Mouse (Mus musculus) forebrain, embryonic 15.5 days (tissue): ENCODE data around the gene Pex19. TPM values are rescaled to one million over a fixed set of nuclear protein-coding genes. Genes with fewer than 3 reads are reported as not detected.

Experiments
- ATAC-seq: fragments of 200-750 bp; cut with Nextera tagmentation; replicated peaks from 2 replicates; pipeline ENCODE4 v1.8.0; 2017; ENCODE audit warnings: mild to moderate bottlenecking, moderate TSS enrichment, moderate library complexity
- H3K27ac ChIP-seq: fragments of 300-500 bp; sonication (generic); replicated peaks from 2 replicates; pipeline ENCODE4 v1.5.1; 2015; ENCODE audit warnings: mild to moderate bottlenecking, inconsistent platforms
- H3K27me3 ChIP-seq: fragments of 300-500 bp; sonication (generic); 2 replicates; pipeline ENCODE4 v1.6.1; 2015; ENCODE audit warnings: inconsistent platforms
- H3K36me3 ChIP-seq: fragments of 300-500 bp; sonication (generic); 2 replicates; pipeline ENCODE4 v1.6.1; 2015; ENCODE audit warnings: mild to moderate bottlenecking, inconsistent platforms
- H3K4me1 ChIP-seq: fragments of 300-500 bp; sonication (generic); 2 replicates; pipeline ENCODE4 v1.6.1; 2015; ENCODE audit warnings: inconsistent platforms
- H3K4me2 ChIP-seq: fragments of 300-500 bp; sonication (generic); replicated peaks from 2 replicates; pipeline ENCODE4 v1.6.1; 2015; ENCODE audit warnings: mild to moderate bottlenecking, inconsistent platforms
- H3K4me3 ChIP-seq: fragments of 300-500 bp; sonication (generic); 2 replicates; pipeline ENCODE4 v1.5.1; 2015; ENCODE audit warnings: mild to moderate bottlenecking, inconsistent platforms
- H3K9ac ChIP-seq: fragments of 300-500 bp; sonication (generic); replicated peaks from 2 replicates; pipeline ENCODE4 v1.6.1; 2015; ENCODE audit warnings: mild to moderate bottlenecking, inconsistent platforms
- H3K9me3 ChIP-seq: fragments of 300-500 bp; sonication (generic); 2 replicates; pipeline ENCODE4 v1.6.1; 2016; ENCODE audit warnings: inconsistent platforms
- WGBS: fragments of 180-500 bp; shearing (Covaris S2); methylation state at CpG from one replicate; pipeline ENCODE4 v1.1.7; 2015; ENCODE audit warnings: mixed read lengths; 5-methylcytosine and 5-hydroxymethylcytosine counted together
- polyA plus RNA-seq: library from polyadenylated mRNA; unstranded; fragments of >200 nt; fragmentation: Nextera tagmentation; extraction: Ambion mirVana; gene quantifications from 2 replicates; pipeline ENCODE4 v1.2.1, GENCODE M21; 2015

Gene Pex19
- polyA plus RNA-seq, 1 experiment from 2014 or later, result 160 TPM

DNA sequence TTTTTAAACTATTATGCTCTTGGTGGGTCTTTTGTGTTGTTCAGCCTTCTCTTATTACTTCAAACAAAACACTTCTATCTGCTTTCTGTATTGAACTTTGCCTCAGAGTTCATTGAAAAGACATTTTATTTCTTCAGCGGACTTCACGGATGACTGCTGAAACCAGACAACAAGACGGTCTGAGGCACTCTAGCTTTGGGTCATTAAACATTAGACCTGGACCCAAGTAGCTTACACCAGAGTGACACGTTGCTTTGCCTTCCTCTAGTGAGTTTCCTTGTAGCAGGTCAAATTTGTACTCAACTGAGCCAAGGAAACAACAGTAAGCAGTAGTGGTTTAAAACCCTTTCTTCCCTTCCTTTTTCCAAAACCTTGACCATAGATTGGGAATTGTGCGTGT lies 41.4 kb downstream of the Pex19 start:
- Histone ChIP-seq H3K9ac (no peak overlapping the region), H3K4me2 (no peak overlapping the region), H3K27ac (no peak overlapping the region), H3K9me3 (no peaks in the 10 kb centered on the region), H3K36me3 (peaks cover 48% of the 10 kb centered on the region), H3K4me3 (no peak overlapping the region), H3K27me3 (no peaks in the 10 kb centered on the region), H3K4me1 (peaks cover 11% of the 10 kb centered on the region)
- no peak for ATAC-seq
- 65% methylated on average over 5 of the region's 5 CpGs for WGBS

DNA sequence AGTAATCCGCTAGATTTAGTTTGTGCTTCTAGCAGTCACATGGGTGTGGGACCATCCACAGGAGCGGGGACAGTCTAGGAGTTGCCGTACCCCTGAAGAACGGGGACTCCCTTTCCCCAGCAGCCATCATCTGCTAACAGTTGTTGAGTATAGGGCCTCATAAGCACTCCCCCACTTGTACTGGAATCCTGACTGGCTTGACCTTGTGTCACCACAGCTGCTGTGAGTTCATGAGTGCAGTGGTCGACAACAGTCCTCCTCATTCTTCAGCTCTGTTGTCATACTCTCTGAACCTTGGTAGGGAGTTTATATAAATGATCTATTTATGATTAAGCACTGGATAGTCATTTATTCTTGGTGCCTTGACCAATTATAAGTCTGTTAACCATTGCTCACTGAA lies 43.3 kb downstream of the Pex19 start:
- Histone ChIP-seq H3K27me3 (no peaks in the 10 kb centered on the region), H3K9me3 (no peaks in the 10 kb centered on the region), H3K4me3 (no peak overlapping the region), H3K4me1 (peaks cover 13% of the 10 kb centered on the region), H3K4me2 (no peak overlapping the region), H3K36me3 (peaks cover 66% of the 10 kb centered on the region), H3K9ac (no peak overlapping the region), H3K27ac (no peak overlapping the region)
- ATAC-seq, result no peak
- 97% methylated on average over 5 of the region's 5 CpGs for WGBS

DNA sequence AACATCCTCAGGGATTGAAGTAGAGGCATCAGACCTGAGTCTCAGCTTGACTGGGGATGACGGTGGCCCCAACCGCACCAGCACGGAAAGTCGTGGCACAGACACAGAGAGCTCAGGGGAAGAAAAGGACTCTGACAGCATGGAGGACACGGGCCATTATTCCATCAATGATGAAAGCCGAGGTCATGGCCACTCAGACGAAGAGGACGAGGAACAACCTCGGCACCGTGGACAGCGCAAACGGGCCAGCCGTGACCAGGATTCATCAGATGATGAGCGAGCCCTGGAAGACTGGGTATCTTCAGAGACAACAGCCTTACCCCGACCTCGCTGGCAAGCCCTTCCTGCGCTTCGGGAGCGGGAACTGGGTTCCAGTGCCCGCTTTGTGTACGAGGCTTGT lies 45.8 kb downstream of the Pex19 start:
- H3K4me2 ChIP-seq, result no peak overlapping the region
- H3K4me3 ChIP-seq, result no peak overlapping the region
- H3K27me3 ChIP-seq, result no peaks in the 10 kb centered on the region
- WGBS, result 93% methylated on average over 21 of the region's 21 CpGs
- H3K36me3 ChIP-seq, result peaks cover 72% of the 10 kb centered on the region
- H3K4me1 ChIP-seq, result peaks cover 7% of the 10 kb centered on the region
- H3K9me3 ChIP-seq, result no peaks in the 10 kb centered on the region
- H3K27ac ChIP-seq, result 0 out of 2 replicates have a peak overlapping the region, but pooled peaks have one; percentile 17
- no peak for ATAC-seq
- no peak overlapping the region for H3K9ac ChIP-seq

DNA sequence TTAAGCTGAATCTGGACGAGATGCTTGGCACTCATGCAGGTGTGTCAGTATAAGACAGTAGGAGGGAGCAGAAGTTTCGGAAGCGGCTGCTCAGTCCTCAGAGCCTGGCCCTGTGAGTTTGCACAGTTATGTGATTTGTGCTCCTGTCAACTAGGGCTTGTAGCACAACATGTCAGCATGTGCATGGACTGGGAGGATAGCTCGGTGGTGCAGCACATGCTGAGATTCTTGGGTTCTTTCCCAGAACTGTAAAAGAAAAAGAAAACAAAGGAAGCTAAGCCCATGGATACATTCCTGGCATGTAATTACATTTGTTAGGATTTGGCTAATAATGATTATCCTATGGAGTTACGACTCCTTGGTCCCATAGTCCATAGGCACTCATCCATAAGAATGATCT lies 46.6 kb downstream of the Pex19 start:
- no peak for ATAC-seq
- peaks cover 7% of the 10 kb centered on the region for H3K4me1 ChIP-seq
- no peaks in the 10 kb centered on the region for H3K9me3 ChIP-seq
- 41% methylated on average over 5 of the region's 5 CpGs for WGBS
- H3K9ac ChIP-seq, result no peak overlapping the region
- H3K36me3 ChIP-seq, result peaks cover 70% of the 10 kb centered on the region
- no peak overlapping the region for H3K4me2 ChIP-seq
- no peaks in the 10 kb centered on the region for H3K27me3 ChIP-seq
- no peak overlapping the region for H3K4me3 ChIP-seq
- H3K27ac ChIP-seq, result 0 out of 2 replicates have a peak overlapping the region, but pooled peaks have one; percentile 17

DNA sequence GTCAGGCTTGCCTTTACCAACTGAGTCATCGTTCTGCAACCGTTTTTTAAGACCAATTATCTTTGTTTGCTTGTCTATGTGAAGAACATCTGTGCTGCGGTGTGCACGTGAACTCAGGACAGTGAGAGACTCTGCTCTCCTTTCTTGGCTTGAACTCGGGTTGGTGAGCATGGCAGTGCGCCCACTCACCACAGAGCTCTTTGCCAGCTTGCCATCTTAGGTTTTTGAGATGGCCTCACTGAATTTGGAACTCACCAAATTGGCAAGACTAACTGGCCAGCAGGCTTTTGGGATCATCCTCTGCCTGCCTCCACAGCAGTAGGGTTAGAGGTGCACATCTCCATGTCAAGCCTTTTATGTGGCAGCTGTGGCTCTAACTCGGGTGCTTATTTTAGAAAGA lies 51.2 kb downstream of the Pex19 start:
- WGBS, result 73% methylated on average over 7 of the region's 7 CpGs
- no peaks in the 10 kb centered on the region for H3K27me3 ChIP-seq
- ATAC-seq, result no peak
- peaks cover 68% of the 10 kb centered on the region for H3K36me3 ChIP-seq
- H3K4me2 ChIP-seq, result no peak overlapping the region
- no peak overlapping the region for H3K9ac ChIP-seq
- H3K27ac ChIP-seq, result no peak overlapping the region
- H3K4me3 ChIP-seq, result no peak overlapping the region
- peaks cover 3% of the 10 kb centered on the region; the same call in 1 of the 2 replicates for H3K4me1 ChIP-seq
- H3K9me3 ChIP-seq, result no peaks in the 10 kb centered on the region

DNA sequence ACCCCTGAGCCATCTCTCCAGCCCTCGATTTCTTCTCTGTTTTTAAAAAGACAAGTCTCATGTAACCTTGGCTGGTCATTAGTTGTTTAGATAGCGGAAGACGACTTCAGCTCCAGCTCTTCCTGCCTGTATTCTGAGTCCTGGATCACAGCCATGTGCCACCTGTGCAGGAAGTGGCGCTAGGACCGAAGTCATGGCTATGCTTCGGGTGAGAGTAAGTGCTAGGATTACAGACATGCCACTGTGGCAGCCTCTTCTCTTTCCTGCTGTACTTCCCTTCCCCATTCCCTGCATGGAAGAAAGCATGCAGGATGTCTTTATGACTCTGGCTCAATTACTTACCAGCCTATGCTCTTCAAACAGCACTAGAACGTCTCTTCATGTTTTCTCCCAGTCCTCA lies 52.5 kb downstream of the Pex19 start:
- ATAC-seq, result no peak
- Histone ChIP-seq H3K27ac (no peak overlapping the region), H3K36me3 (peaks cover 58% of the 10 kb centered on the region), H3K9me3 (no peaks in the 10 kb centered on the region), H3K4me3 (no peak overlapping the region), H3K4me1 (no peaks in the 10 kb centered on the region), H3K9ac (no peak overlapping the region), H3K27me3 (no peaks in the 10 kb centered on the region), H3K4me2 (no peak overlapping the region)
- WGBS, result 78% methylated on average over 7 of the region's 7 CpGs

DNA sequence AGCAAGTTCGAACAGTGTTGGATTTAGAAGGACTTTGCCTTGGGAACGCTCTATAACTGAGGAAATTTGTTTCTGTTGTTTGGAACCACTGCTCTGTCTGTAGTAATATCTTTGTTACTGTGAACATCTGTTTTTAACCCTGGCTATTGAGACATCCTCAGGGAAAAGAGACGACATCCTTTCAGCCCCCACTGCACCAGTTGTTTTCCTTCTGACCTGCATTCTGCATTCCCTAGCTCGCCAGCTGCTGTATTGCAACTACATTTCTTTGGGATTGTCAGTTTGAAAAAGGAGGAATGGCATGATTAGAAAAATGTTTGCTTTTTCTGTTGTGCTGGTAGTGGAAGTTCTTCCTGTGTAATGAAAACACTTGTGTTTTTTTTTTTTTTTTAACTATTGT lies 54.3 kb downstream of the Pex19 start:
- H3K4me3 ChIP-seq, result no peak overlapping the region
- no peak overlapping the region for H3K9ac ChIP-seq
- no peak for ATAC-seq
- H3K4me2 ChIP-seq, result no peak overlapping the region
- 80% methylated on average over 4 of the region's 4 CpGs for WGBS
- H3K27me3 ChIP-seq, result no peaks in the 10 kb centered on the region
- no peak overlapping the region for H3K27ac ChIP-seq
- no peaks in the 10 kb centered on the region for H3K9me3 ChIP-seq
- peaks cover 49% of the 10 kb centered on the region for H3K36me3 ChIP-seq
- H3K4me1 ChIP-seq, result no peaks in the 10 kb centered on the region

DNA sequence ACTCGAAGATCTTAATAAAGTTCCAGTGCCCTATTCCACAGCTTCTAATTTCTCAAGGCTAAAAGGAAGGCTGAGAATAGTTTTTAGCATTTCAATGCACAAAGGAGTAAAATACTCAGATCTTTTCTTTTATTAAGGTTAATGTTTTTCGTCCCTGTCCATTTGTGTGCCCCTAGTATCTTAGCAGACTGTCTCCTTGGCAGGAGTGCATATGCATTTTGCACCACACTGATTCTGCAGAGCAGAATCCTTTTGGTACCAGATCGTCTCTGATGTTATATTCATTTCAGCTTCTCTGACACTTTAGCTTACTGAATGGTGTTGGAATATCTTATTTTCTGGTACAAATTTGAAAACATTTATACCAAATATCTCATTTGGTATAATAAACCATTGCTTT lies 55.2 kb downstream of the Pex19 start:
- Histone ChIP-seq H3K27ac (no peak overlapping the region), H3K27me3 (no peaks in the 10 kb centered on the region), H3K9me3 (no peaks in the 10 kb centered on the region), H3K36me3 (peaks cover 54% of the 10 kb centered on the region), H3K4me2 (no peak overlapping the region), H3K9ac (no peak overlapping the region), H3K4me1 (no peaks in the 10 kb centered on the region), H3K4me3 (no peak overlapping the region)
- ATAC-seq, result no peak
- WGBS, result 93% methylated on average over 3 of the region's 3 CpGs

DNA sequence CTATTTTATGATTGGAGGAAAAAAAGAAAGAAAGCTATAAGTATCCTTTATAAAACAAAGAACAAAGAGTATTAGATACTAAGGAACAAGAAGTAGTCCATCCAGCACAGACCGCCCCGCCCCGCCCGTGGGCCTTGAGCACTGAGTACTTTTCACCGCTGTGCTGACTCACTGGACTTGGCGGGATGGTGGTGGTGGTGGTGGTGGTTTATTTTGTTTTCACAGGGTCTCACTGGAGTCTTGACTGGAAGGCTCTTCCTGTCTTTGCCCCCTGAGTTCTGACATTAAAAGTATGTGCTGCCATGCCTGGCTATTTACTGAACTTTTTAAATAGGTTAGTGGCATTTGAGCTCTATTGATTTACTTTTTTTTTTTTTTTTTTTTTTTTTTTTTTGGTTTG lies 56.5 kb downstream of the Pex19 start:
- H3K4me1 ChIP-seq, result no peaks in the 10 kb centered on the region
- peaks cover 60% of the 10 kb centered on the region for H3K36me3 ChIP-seq
- no peak for ATAC-seq
- WGBS, result 95% methylated on average over 6 of the region's 6 CpGs
- no peaks in the 10 kb centered on the region for H3K27me3 ChIP-seq
- no peak overlapping the region for H3K27ac ChIP-seq
- no peak overlapping the region for H3K4me3 ChIP-seq
- no peak overlapping the region for H3K4me2 ChIP-seq
- no peak overlapping the region for H3K9ac ChIP-seq
- H3K9me3 ChIP-seq, result no peaks in the 10 kb centered on the region

DNA sequence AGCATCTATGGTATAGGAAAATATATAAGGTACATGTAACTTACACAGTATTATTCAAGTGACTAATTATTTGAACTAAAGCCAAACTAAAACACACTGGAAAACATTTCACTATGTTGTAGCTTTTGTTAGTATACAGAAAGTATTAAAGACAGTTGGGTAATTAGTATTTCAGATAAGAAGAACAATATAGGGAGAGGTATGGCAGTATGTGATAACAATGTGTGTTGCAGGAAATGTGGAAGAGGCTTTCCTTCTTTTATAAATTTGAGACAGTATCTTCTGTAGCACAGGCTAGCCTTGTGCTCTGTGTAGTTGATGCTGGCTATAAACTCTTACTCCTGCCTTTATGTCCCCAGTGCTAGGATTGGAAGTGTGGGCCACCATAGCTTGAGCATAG lies 57.4 kb downstream of the Pex19 start:
- no peak overlapping the region for H3K27ac ChIP-seq
- H3K36me3 ChIP-seq, result peaks cover 65% of the 10 kb centered on the region
- no peak overlapping the region for H3K9ac ChIP-seq
- H3K9me3 ChIP-seq, result no peaks in the 10 kb centered on the region
- no peak overlapping the region for H3K4me3 ChIP-seq
- ATAC-seq, result no peak
- H3K4me1 ChIP-seq, result no peaks in the 10 kb centered on the region
- no peaks in the 10 kb centered on the region for H3K27me3 ChIP-seq
- no peak overlapping the region for H3K4me2 ChIP-seq

Other genes starting within 250 kb of the Pex19 start
- not detected in 2 replicates for gene Gm10521, start 231.1 kb upstream of the Pex19 start, polyA plus RNA-seq
- gene Slamf6, start 209.2 kb upstream of the Pex19 start, polyA plus RNA-seq, result not detected in 2 replicates
- 48.0 and 51.5 TPM in 2 replicates for gene Vangl2, start 98.3 kb upstream of the Pex19 start, polyA plus RNA-seq
- gene Nhlh1, start 69.2 kb upstream of the Pex19 start, polyA plus RNA-seq, result 3.9 and 4.6 TPM in 2 replicates
- gene Copa, start 44.2 kb upstream of the Pex19 start, polyA plus RNA-seq, result 207 TPM in 2 replicates
- 104 and 105 TPM in 2 replicates for gene Ncstn, start 44.0 kb upstream of the Pex19 start, polyA plus RNA-seq
- 104 and 109 TPM in 2 replicates for gene Dcaf8, start 21.3 kb downstream of the Pex19 start, polyA plus RNA-seq
- 462 and 488 TPM in 2 replicates for gene Pea15a, start 80.0 kb downstream of the Pex19 start, polyA plus RNA-seq
- gene Casq1, start 93.1 kb downstream of the Pex19 start, polyA plus RNA-seq, result 6.2 and 6.4 TPM in 2 replicates
- 0.09 and 0.10 TPM in 2 replicates for gene Atp1a4, start 131.7 kb downstream of the Pex19 start, polyA plus RNA-seq
- 137 and 162 TPM in 2 replicates for gene Igsf8, start 134.9 kb downstream of the Pex19 start, polyA plus RNA-seq
- gene Atp1a2, start 171.3 kb downstream of the Pex19 start, polyA plus RNA-seq, result 32.2 and 33.1 TPM in 2 replicates
- gene Kcnj9, start 202.6 kb downstream of the Pex19 start, polyA plus RNA-seq, result 3.4 and 3.5 TPM in 2 replicates
- 1.7 and 1.9 TPM in 2 replicates for gene Kcnj10, start 214.5 kb downstream of the Pex19 start, polyA plus RNA-seq
- gene Pigm, start 249.8 kb downstream of the Pex19 start, polyA plus RNA-seq, result 4.7 TPM in 2 replicates